Mouse (Mus musculus): ENCODE data around the gene D10Jhu81e. TPM values are rescaled to one million over a fixed set of nuclear protein-coding genes. Genes with fewer than 3 reads are reported as not detected.
A peak's percentile ranks its signal among the peaks of the same experiment; 100 is the strongest.

Gene D10Jhu81e
- polyA plus RNA-seq, 1 experiment from 2014 or later: 34.7 TPM

DNA sequence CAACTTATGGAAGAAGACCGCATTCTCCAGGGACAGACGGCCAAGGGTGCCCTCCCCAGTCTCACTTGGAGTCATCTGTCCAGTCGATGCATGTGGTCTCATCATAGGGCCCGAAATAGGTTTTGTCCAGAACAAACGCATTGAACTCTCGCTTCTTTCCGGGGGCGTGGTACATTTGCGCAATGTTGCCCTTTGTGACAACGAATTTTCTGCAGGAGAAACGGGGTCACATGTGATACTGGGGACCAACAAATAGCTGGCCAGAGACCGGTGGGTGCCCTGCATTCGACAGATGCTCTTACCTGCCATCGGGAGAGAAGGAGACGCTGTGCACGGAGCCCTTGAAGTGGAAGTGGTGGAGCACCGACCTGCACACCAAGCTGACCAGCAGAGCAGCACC lies 12.7 kb upstream of the D10Jhu81e start:
- Histone ChIP-seq H3K4me2 (replicated peaks) (no peak overlapping the region), H3K9ac (no peak overlapping the region), H3K4me3 (no peak overlapping the region), H3K9me3 (no peaks in the 10 kb centered on the region), H3K36me3 (peaks cover 64% of the 10 kb centered on the region), H3K27me3 (no peaks in the 10 kb centered on the region), H3K4me1 (peaks cover 8% of the 10 kb centered on the region), H3K27ac (no peak overlapping the region)
- 95% methylated on average over 17 of the region's 17 CpGs for WGBS
- no peak for ATAC-seq (ENCODE audit: low FRiP score, low read depth)

DNA sequence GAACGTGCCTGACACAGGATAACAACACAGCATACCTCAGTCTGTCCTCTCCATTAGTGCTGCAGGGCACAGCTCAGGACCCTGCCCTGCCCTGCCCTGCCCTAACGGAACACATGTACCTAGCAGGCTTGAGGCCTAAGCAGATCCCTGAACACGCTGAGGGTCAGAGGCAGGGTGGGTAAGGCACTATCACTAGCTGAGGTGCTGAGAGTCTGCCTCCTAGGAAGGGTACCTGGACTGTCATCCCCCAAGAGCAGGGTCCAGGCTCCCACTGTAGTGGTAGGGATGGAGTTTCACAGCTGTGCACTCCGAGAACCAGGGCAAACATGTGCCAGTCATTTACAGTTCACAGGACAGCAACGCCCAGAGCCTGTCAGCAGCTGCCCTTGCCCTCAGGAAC lies 4.9 kb upstream of the D10Jhu81e start:
- H3K4me2 ChIP-seq (replicated peaks): no peak overlapping the region
- no peak overlapping the region for H3K4me3 ChIP-seq
- WGBS: 94% methylated on average over 5 of the region's 5 CpGs
- H3K36me3 ChIP-seq: peaks cover 88% of the 10 kb centered on the region
- no peak for ATAC-seq (ENCODE audit: low FRiP score, low read depth)
- no peak overlapping the region for H3K27ac ChIP-seq
- H3K9me3 ChIP-seq: no peaks in the 10 kb centered on the region
- H3K27me3 ChIP-seq: no peaks in the 10 kb centered on the region
- peaks cover 4% of the 10 kb centered on the region for H3K4me1 ChIP-seq
- H3K9ac ChIP-seq: no peak overlapping the region

DNA sequence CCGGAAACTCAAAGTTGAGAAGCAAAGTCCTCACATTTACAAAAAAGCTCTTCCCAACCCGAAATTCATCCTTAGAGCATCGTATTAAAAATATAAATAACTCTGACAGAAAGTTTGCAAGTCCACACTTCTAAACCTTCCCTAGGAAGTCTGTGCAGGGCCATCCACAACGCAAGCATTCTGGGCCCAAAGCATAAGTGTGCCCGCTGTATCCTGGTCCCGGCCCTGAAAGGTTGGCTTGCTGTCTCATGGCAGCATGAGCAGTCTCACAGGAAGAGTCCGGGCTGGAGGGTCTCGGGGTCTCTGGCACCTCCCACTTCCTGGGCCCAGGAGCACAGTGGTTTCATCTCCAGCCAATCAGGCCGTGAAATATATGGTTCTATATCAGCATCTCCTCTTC lies 2.0 kb upstream of the D10Jhu81e start:
- H3K4me2 ChIP-seq (replicated peaks): no peak overlapping the region
- no peak overlapping the region for H3K4me3 ChIP-seq
- no peaks in the 10 kb centered on the region for H3K9me3 ChIP-seq
- WGBS: 91% methylated on average over 9 of the region's 9 CpGs
- no peak overlapping the region for H3K27ac ChIP-seq
- no peak overlapping the region for H3K9ac ChIP-seq
- H3K27me3 ChIP-seq: no peaks in the 10 kb centered on the region
- no peak for ATAC-seq (ENCODE audit: low FRiP score, low read depth)
- H3K36me3 ChIP-seq: peaks cover 76% of the 10 kb centered on the region
- H3K4me1 ChIP-seq: peaks cover 15% of the 10 kb centered on the region

GRCm38 (mm10) chr10:78171057-78171456 lies 1.5 kb upstream of the D10Jhu81e start:
- Histone ChIP-seq H3K27me3 (no peaks in the 10 kb centered on the region), H3K27ac (no peak overlapping the region), H3K9me3 (no peaks in the 10 kb centered on the region), H3K36me3 (peaks cover 76% of the 10 kb centered on the region), H3K4me3 (no peak overlapping the region), H3K9ac (0 out of 2 replicates have a peak overlapping the region, but pooled peaks have one; percentile 8), H3K4me2 (replicated peaks) (no peak overlapping the region), H3K4me1 (peaks cover 15% of the 10 kb centered on the region)
- no peak for ATAC-seq (ENCODE audit: low FRiP score, low read depth)
- WGBS: 96% methylated on average over 7 of the region's 7 CpGs

GRCm38 (mm10) chr10:78170445-78170844 lies 863 bp upstream of the D10Jhu81e start:
- WGBS: 64% methylated on average over 2 of the region's 2 CpGs
- Histone ChIP-seq H3K27ac (0 out of 2 replicates have a peak overlapping the region, but pooled peaks have one; percentile 44), H3K27me3 (no peaks in the 10 kb centered on the region), H3K36me3 (peaks cover 76% of the 10 kb centered on the region), H3K4me3 (peak overlapping the region; percentile 91), H3K9ac (peak overlapping the region; percentile 92; the same call in 1 of the 2 replicates), H3K9me3 (no peaks in the 10 kb centered on the region), H3K4me2 (replicated peaks) (peak overlapping the region; percentile 92), H3K4me1 (peaks cover 15% of the 10 kb centered on the region)
- ATAC-seq (ENCODE audit: low FRiP score, low read depth): no peak

DNA sequence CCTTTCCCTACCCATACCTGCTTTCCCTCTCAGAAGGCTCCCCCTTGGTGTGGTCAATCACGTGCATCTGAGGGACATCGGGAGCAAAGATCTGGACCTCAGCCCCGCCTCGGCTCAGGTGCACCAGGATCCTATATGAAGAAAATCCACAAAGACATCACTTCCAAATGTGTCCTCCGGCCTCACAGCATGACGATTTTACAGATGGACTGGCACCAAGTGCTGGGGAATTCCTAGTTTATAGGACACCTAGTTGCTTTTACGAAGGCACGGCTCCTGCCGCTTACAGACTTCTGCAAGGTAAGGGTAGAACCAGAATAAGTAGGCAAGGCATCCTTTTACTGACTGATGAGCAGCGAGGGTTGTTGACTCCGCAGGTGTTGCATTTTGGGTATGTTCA lies 790 bp downstream of the D10Jhu81e start:
- Histone ChIP-seq H3K4me2 (replicated peaks) (peak overlapping the region; percentile 92), H3K27ac (no peak overlapping the region), H3K4me3 (peak overlapping the region; percentile 91), H3K27me3 (no peaks in the 10 kb centered on the region), H3K36me3 (peaks cover 76% of the 10 kb centered on the region), H3K9ac (peak overlapping the region; percentile 92), H3K4me1 (peaks cover 15% of the 10 kb centered on the region), H3K9me3 (no peaks in the 10 kb centered on the region)
- 85% methylated on average over 11 of the region's 11 CpGs for WGBS
- ATAC-seq (ENCODE audit: low FRiP score, low read depth): no peak

GRCm38 (mm10) chr10:78167775-78168174 lies 1.8 kb downstream of the D10Jhu81e start:
- Histone ChIP-seq H3K27me3 (no peaks in the 10 kb centered on the region), H3K27ac (no peak overlapping the region), H3K4me1 (peaks cover 15% of the 10 kb centered on the region), H3K9ac (no peak overlapping the region), H3K4me3 (no peak overlapping the region), H3K4me2 (replicated peaks) (no peak overlapping the region), H3K36me3 (peaks cover 76% of the 10 kb centered on the region), H3K9me3 (no peaks in the 10 kb centered on the region)
- no peak for ATAC-seq (ENCODE audit: low FRiP score, low read depth)

DNA sequence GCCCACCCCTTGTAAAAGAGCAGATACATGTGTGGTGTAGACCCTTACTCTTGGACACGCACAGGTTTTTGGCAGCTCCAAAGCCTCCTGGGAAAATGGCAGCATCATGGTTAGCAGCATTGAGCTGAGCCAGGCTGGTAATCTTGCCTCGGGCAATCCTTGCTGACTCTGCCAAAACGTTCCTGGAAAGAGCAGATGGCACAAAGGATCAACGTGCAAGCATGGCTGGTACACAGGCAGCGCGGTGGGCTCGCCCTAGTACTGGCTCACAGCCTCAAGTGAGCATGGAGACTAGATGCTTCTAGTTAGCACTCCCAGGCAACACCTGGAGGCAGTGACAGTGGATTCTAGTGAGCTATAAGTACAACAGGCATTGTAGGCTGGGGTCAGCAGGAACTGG lies 2.2 kb downstream of the D10Jhu81e start:
- no peak overlapping the region for H3K4me2 ChIP-seq (replicated peaks)
- no peak overlapping the region for H3K9ac ChIP-seq
- H3K27me3 ChIP-seq: no peaks in the 10 kb centered on the region
- H3K4me3 ChIP-seq: no peak overlapping the region
- no peak overlapping the region for H3K27ac ChIP-seq
- H3K36me3 ChIP-seq: peaks cover 76% of the 10 kb centered on the region
- no peak for ATAC-seq (ENCODE audit: low FRiP score, low read depth)
- no peaks in the 10 kb centered on the region for H3K9me3 ChIP-seq
- WGBS: 89% methylated on average over 7 of the region's 7 CpGs
- H3K4me1 ChIP-seq: peaks cover 15% of the 10 kb centered on the region

- no peak overlapping the region for H3K9ac ChIP-seq
- H3K36me3 ChIP-seq: peaks cover 77% of the 10 kb centered on the region
- no peaks in the 10 kb centered on the region for H3K27me3 ChIP-seq
- H3K4me1 ChIP-seq: peaks cover 15% of the 10 kb centered on the region
- H3K27ac ChIP-seq: no peak overlapping the region
- no peak for ATAC-seq (ENCODE audit: low FRiP score, low read depth)
- H3K9me3 ChIP-seq: no peaks in the 10 kb centered on the region
- H3K4me2 ChIP-seq (replicated peaks): no peak overlapping the region
- WGBS: 94% methylated on average over 21 of the region's 21 CpGs
- no peak overlapping the region for H3K4me3 ChIP-seq
Measured at GRCm38 (mm10) chr10:78165256-78166005, 4.2 kb downstream of the D10Jhu81e start.

DNA sequence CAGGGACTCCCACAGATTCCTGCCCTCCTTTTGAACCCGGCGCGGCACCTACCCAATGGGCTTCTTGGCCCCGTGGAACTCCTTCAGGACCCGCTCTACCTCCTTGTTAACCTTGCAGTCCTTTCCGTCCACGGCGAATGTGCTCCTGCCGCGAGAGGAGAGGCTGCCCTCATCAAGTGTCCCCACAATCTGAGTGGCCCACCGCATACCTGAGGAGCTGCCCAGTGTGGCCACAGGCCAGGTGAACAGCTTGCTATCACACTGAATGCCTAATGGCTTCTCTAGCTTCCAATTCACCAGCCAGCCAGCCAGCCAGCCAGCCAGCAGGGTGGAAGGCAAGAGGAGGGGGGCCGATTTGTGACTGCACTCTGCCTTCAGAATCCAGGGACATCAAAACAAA lies 4.8 kb downstream of the D10Jhu81e start:
- WGBS: 90% methylated on average over 12 of the region's 12 CpGs

DNA sequence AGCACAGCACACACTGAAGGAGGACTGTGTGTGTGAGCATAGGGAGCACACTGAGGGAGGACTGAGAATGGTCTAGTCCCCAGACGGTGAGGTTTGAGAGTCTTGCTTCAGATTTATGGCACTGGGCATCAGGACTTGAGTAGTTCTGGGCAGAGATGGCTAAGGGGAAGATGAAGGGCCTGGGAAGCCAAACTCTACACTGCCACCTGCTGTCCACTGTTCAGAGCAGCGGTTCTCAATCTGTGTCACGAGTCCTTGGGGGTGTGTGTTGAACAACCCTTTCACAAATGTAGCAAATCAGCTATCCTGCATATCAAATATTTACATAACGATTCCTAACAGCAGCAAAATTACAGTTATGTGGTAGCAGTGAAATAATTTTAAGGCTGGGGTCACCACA lies 5.7 kb downstream of the D10Jhu81e start:
- H3K36me3 ChIP-seq: peaks cover 78% of the 10 kb centered on the region
- WGBS: 33% methylated on average over 4 of the region's 4 CpGs
- H3K4me1 ChIP-seq: peaks cover 18% of the 10 kb centered on the region

More for the DNA sequence above, 4.8 kb downstream of the D10Jhu81e start:
- no peak for ATAC-seq (ENCODE audit: low FRiP score, low read depth)
- no peaks in the 10 kb centered on the region for H3K9me3 ChIP-seq
- H3K4me2 ChIP-seq (replicated peaks): no peak overlapping the region
- H3K9ac ChIP-seq: no peak overlapping the region
- H3K4me3 ChIP-seq: no peak overlapping the region
- peaks cover 13% of the 10 kb centered on the region for H3K4me1 ChIP-seq
- peaks cover 78% of the 10 kb centered on the region for H3K36me3 ChIP-seq
- no peaks in the 10 kb centered on the region for H3K27me3 ChIP-seq
- no peak overlapping the region for H3K27ac ChIP-seq

GRCm38 (mm10) chr10:78163241-78163640 lies 6.3 kb downstream of the D10Jhu81e start:
- H3K4me1 ChIP-seq: peaks cover 11% of the 10 kb centered on the region
- ATAC-seq (ENCODE audit: low FRiP score, low read depth): no peak
- H3K27ac ChIP-seq: no peak overlapping the region
- WGBS: 91% methylated on average over 9 of the region's 9 CpGs
- no peaks in the 10 kb centered on the region for H3K27me3 ChIP-seq
- H3K9ac ChIP-seq: no peak overlapping the region
- no peak overlapping the region for H3K4me3 ChIP-seq
- H3K4me2 ChIP-seq (replicated peaks): no peak overlapping the region
- H3K36me3 ChIP-seq: peaks cover 75% of the 10 kb centered on the region
- no peaks in the 10 kb centered on the region for H3K9me3 ChIP-seq

More for the DNA sequence above, 5.7 kb downstream of the D10Jhu81e start:
- no peak overlapping the region for H3K27ac ChIP-seq
- H3K9me3 ChIP-seq: no peaks in the 10 kb centered on the region
- no peak overlapping the region for H3K4me2 ChIP-seq (replicated peaks)
- H3K4me3 ChIP-seq: no peak overlapping the region
- no peak overlapping the region for H3K9ac ChIP-seq
- ATAC-seq (ENCODE audit: low FRiP score, low read depth): no peak
- no peaks in the 10 kb centered on the region for H3K27me3 ChIP-seq

GRCm38 (mm10) chr10:78162646-78163045 lies 6.9 kb downstream of the D10Jhu81e start:
- Histone ChIP-seq H3K4me1 (peaks cover 9% of the 10 kb centered on the region), H3K27ac (no peak overlapping the region)
- ATAC-seq (ENCODE audit: low FRiP score, low read depth): no peak

More at GRCm38 (mm10) chr10:78162646-78163045, 6.9 kb downstream of the D10Jhu81e start:
- Histone ChIP-seq H3K36me3 (peaks cover 73% of the 10 kb centered on the region), H3K4me2 (replicated peaks) (no peak overlapping the region), H3K27me3 (no peaks in the 10 kb centered on the region), H3K9me3 (no peaks in the 10 kb centered on the region), H3K4me3 (no peak overlapping the region), H3K9ac (no peak overlapping the region)
- 95% methylated on average over 12 of the region's 12 CpGs for WGBS

Measured in limb, embryonic 13.5 days (tissue).